17 mouse cellular contexts compared by ENCODE assay signal in genomic region chr4:83061564-83061963, GRCm38 (mm10). TPM values are rescaled to one million over a fixed set of nuclear protein-coding genes. Genes with fewer than 3 reads are reported as not detected.
"Had no signal": no experiment of that assay in that cellular context is flagged by ENCODE, and none has a peak within 500 bp of the region (broad histone marks: within the 10 kb centered on the region; RNA-seq: fewer than 3 reads in every experiment).

No protein-coding gene starts in this region.

- DNase-seq: kidney, adult 11 months; kidney, adult 8-10 months; kidney, postnatal 14 days; kidney, postnatal 4 days; left cerebral cortex, postnatal 4 days; lung, adult 2 months; lung, postnatal 14 days; lung, postnatal 4 days; thymus, adult 18-20 months; thymus, postnatal 36 days had no signal

- H3K4me2 ChIP-seq: limb, embryonic 12.5 days; limb, embryonic 15.5 days; liver, embryonic 11.5 days; liver, embryonic 15.5 days had no signal

- H3K9me3 ChIP-seq: limb, embryonic 12.5 days; limb, embryonic 15.5 days; liver, embryonic 15.5 days had no signal

- H3K27me3 ChIP-seq: limb, embryonic 12.5 days; limb, embryonic 15.5 days; liver, embryonic 15.5 days had no signal

- ATAC-seq: midbrain, embryonic 16.5 days had no signal

- H3K4me1 ChIP-seq: liver, embryonic 15.5 days had no signal

- H3K36me3 ChIP-seq: limb, embryonic 12.5 days; limb, embryonic 15.5 days; liver, embryonic 15.5 days had no signal

- H3K4me3 ChIP-seq: limb, embryonic 12.5 days; limb, embryonic 15.5 days; liver, embryonic 15.5 days had no signal

- H3K27ac ChIP-seq: limb, embryonic 12.5 days; limb, embryonic 15.5 days; liver, embryonic 15.5 days had no signal

- H3K9ac ChIP-seq: limb, embryonic 12.5 days; limb, embryonic 15.5 days; liver, embryonic 15.5 days had no signal

RNA-seq across cellular contexts. Expression of gene Frem1, which starts 9.4 kb away (rescaled TPM):
- total RNA-seq: megakaryocyte, adult 5-6 weeks; monocyte, adult 5-6 weeks had no signal
